Mouse (Mus musculus) neural tube, embryonic 11.5 days (tissue): ENCODE measurements at regions not wholly inside any gene's neighbourhood (a gene's known extent, or its start where the extent isn't known, plus 50 kb on each side); places are given as distances from the start of the nearest gene placed in this dataset.

Experiments
- ATAC-seq: fragments of 200-750 bp; cut with Nextera tagmentation; 2 replicates; pipeline ENCODE4 v1.8.0; 2017; ENCODE audit warnings: moderate number of reproducible peaks, mild to moderate bottlenecking, moderate TSS enrichment, moderate library complexity; ENCODE audit not compliant: insufficient read depth, low FRiP score, low TSS enrichment
- DNase-seq: peaks from one replicate; pipeline ENCODE4 v3.0.0-alpha.2; 2015; ENCODE audit warnings: low spot score
- H3K27ac ChIP-seq: fragments of 300-500 bp; sonication (generic); 2 replicates; pipeline ENCODE4 v1.5.1; 2014; ENCODE audit warnings: low read depth, mild to moderate bottlenecking, low read length
- H3K27me3 ChIP-seq: fragments of 300-500 bp; sonication (generic); 2 replicates; pipeline ENCODE4 v1.6.1; 2014; ENCODE audit warnings: mild to moderate bottlenecking, low read length, mixed read lengths; ENCODE audit not compliant: control insufficient read depth, insufficient read depth
- H3K36me3 ChIP-seq: fragments of 300-500 bp; sonication (generic); 2 replicates; pipeline ENCODE4 v1.6.1; 2014; ENCODE audit warnings: mild to moderate bottlenecking, low read length, moderate library complexity, mixed read lengths; ENCODE audit not compliant: control insufficient read depth, insufficient read depth
- H3K4me1 ChIP-seq: fragments of 300-500 bp; sonication (generic); 2 replicates; pipeline ENCODE4 v1.6.1; 2014; ENCODE audit warnings: low read length, mixed read lengths; ENCODE audit not compliant: control insufficient read depth, insufficient read depth
- H3K4me2 ChIP-seq: fragments of 300-500 bp; sonication (generic); 2 replicates; pipeline ENCODE4 v1.6.1; 2014; ENCODE audit warnings: low read depth, mild to moderate bottlenecking, moderate library complexity
- H3K4me3 ChIP-seq: fragments of 300-500 bp; sonication (generic); 2 replicates; pipeline ENCODE4 v1.5.1; 2014; ENCODE audit warnings: low read depth, low read length
- H3K9ac ChIP-seq: fragments of 300-500 bp; sonication (generic); 2 replicates; pipeline ENCODE4 v1.6.1; 2014; ENCODE audit warnings: mild to moderate bottlenecking, low read length
- H3K9me3 ChIP-seq: fragments of 300-500 bp; sonication (generic); 2 replicates; pipeline ENCODE4 v1.6.1; 2016; ENCODE audit warnings: low read length; ENCODE audit not compliant: control insufficient read depth
- WGBS: fragments of 180-500 bp; shearing (Covaris S2); extraction: QIAGEN DNeasy Blood & Tissue Kit; methylation state at CpG from one replicate; pipeline ENCODE4 v1.1.7; 2014; 5-methylcytosine and 5-hydroxymethylcytosine counted together

GRCm38 (mm10) chr12:9655794-9656193 is 85.9 kb downstream of the Osr1 start:
- no peak overlapping the region for H3K27ac ChIP-seq
- no peak overlapping the region for H3K4me3 ChIP-seq
- no peaks in the 10 kb centered on the region for H3K27me3 ChIP-seq
- H3K36me3 ChIP-seq = no peaks in the 10 kb centered on the region
- H3K9ac ChIP-seq = no peak overlapping the region
- DNase-seq = no peak
- H3K4me2 ChIP-seq = no peak overlapping the region
- no peaks in the 10 kb centered on the region for H3K4me1 ChIP-seq
- WGBS = 46% methylated on average over 1 of the region's 1 CpGs
- no peaks in the 10 kb centered on the region for H3K9me3 ChIP-seq
- no peak for ATAC-seq

DNA sequence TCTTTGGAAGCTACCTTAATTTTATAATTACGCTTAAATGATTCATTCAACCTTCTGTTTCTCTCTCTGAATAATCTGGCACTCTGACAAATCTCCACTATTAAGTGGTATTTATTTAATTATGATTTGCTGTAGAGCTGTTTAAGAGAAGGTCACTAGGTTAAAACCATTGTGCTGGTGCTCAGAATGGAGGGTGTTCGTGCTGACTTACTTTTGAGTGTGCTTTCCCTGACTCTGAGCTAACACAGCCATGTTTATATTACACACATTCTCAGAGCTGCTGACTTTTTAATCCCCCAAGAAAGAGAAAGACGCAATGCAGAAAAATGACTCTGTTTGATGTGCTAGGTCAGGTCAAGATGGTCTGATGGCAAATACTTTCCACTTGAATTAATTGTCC is 86.4 kb downstream of the Osr1 start:
- no peak overlapping the region for H3K9ac ChIP-seq
- WGBS = 71% methylated on average over 3 of the region's 3 CpGs
- no peak for ATAC-seq

GRCm38 (mm10) chr12:9657199-9657766 is 87.4 kb downstream of the Osr1 start:
- Histone ChIP-seq H3K4me2 (no peak overlapping the region), H3K27ac (no peak overlapping the region), H3K9me3 (no peaks in the 10 kb centered on the region), H3K4me3 (no peak overlapping the region), H3K27me3 (no peaks in the 10 kb centered on the region), H3K36me3 (no peaks in the 10 kb centered on the region), H3K9ac (no peak overlapping the region), H3K4me1 (no peaks in the 10 kb centered on the region)
- DNase-seq (no peak), ATAC-seq (no peak)
- WGBS = 55% methylated on average over 8 of the region's 8 CpGs

More for the DNA sequence above, 86.4 kb downstream of the Osr1 start:
- Histone ChIP-seq H3K4me3 (no peak overlapping the region), H3K4me2 (no peak overlapping the region), H3K4me1 (no peaks in the 10 kb centered on the region), H3K36me3 (no peaks in the 10 kb centered on the region), H3K27ac (no peak overlapping the region), H3K9me3 (no peaks in the 10 kb centered on the region), H3K27me3 (no peaks in the 10 kb centered on the region)
- no peak for DNase-seq

DNA sequence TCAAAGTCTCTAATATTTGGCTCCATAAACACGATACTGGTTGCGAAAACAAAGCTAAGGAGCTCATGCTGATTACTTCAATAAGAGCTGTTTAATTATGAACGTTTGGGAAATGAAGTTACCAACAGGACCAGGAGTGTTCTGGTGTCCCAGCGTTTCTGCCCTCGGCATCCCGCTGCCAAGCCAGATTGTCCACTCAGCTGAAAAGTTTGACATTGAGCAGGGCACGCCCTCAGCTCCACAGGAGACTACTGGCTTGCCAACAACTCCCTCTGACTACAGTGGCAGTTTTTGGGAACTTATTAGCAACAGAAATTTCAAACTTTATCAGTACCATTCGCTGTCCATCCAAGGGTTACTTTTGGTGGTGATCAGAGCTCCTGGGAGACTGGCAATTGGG is 87.9 kb downstream of the Osr1 start:
- 76% methylated on average over 8 of the region's 8 CpGs for WGBS
- DNase-seq = no peak

DNA sequence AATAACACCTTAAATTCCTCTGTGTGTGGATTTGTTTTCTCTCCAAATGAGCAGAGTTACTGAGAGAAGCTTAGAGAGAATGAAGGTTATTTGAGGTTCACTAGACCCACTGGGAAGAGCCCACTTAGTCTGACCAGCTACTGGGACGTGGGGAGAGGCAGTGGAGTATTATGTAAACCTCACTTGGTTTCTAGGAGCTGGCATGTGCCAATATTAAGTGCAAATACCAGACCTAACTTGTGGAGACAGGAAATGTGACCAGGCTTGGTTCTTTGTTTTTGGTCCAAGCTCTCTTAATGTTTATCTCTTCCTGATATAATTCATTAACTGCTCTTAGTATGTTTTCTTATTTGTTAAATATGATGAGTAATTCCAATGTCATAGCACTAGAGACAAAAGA is 90.4 kb downstream of the Osr1 start:
- Histone ChIP-seq H3K9ac (no peak overlapping the region), H3K4me3 (no peak overlapping the region), H3K27me3 (no peaks in the 10 kb centered on the region), H3K36me3 (no peaks in the 10 kb centered on the region), H3K27ac (no peak overlapping the region), H3K4me1 (no peaks in the 10 kb centered on the region), H3K9me3 (no peaks in the 10 kb centered on the region), H3K4me2 (no peak overlapping the region)
- no peak for ATAC-seq
- WGBS = 49% methylated on average over 1 of the region's 1 CpGs
- DNase-seq = no peak

More for the DNA sequence above, 87.9 kb downstream of the Osr1 start:
- Histone ChIP-seq H3K27me3 (no peaks in the 10 kb centered on the region), H3K4me1 (no peaks in the 10 kb centered on the region), H3K36me3 (no peaks in the 10 kb centered on the region), H3K27ac (no peak overlapping the region), H3K4me2 (no peak overlapping the region), H3K4me3 (no peak overlapping the region), H3K9me3 (no peaks in the 10 kb centered on the region), H3K9ac (no peak overlapping the region)
- ATAC-seq = no peak

DNA sequence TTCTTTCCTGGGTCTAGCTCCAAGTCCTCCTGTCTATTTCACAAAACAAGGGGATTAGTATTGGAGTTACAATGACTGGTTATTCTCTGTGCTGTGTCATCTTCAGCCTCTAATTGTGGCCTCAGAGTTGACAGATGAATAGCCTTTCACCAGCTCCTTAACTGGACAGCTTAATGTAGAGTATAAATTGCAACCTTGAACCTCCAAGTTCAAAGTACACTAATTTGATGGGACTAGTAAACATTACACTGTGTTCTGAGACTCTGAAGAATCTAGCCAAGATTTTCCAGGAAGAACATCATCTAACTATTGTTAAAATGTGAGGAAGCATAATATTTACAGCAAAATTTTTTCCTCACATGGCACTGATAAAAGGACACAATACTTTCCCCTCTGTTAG is 118.9 kb downstream of the Osr1 start:
- Histone ChIP-seq H3K9me3 (no peaks in the 10 kb centered on the region), H3K27ac (no peak overlapping the region), H3K4me2 (no peak overlapping the region), H3K4me1 (no peaks in the 10 kb centered on the region), H3K9ac (no peak overlapping the region), H3K27me3 (no peaks in the 10 kb centered on the region), H3K4me3 (no peak overlapping the region), H3K36me3 (no peaks in the 10 kb centered on the region)
- DNase-seq (no peak), ATAC-seq (no peak)

DNA sequence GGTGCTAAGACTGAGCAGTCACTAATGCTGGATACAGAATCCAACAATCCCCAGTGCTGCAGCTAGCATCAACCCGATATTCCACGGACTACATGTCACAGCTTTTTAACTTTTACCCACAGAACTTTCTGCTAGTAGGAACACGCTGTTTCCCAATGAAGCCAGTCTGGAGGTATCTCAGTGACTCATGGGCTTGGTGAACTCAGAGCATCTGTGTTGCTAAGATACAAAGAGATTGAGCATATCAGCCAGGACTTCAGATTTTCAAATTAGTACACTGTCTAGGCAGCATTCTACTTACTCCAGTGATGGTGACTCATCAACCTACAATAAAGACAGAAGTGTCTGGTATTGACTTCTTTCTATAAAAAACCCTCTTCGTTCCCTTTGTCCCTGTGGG is 119.6 kb downstream of the Osr1 start:
- Histone ChIP-seq H3K27ac (no peak overlapping the region), H3K36me3 (no peaks in the 10 kb centered on the region), H3K27me3 (no peaks in the 10 kb centered on the region), H3K4me3 (no peak overlapping the region), H3K4me2 (no peak overlapping the region), H3K9ac (no peak overlapping the region), H3K4me1 (no peaks in the 10 kb centered on the region), H3K9me3 (no peaks in the 10 kb centered on the region)
- WGBS = 81% methylated on average over 4 of the region's 4 CpGs
- DNase-seq (no peak), ATAC-seq (no peak)

GRCm38 (mm10) chr12:9732921-9733320 is 163.0 kb downstream of the Osr1 start:
- no peak overlapping the region for H3K9ac ChIP-seq
- H3K4me1 ChIP-seq = no peaks in the 10 kb centered on the region
- no peak for DNase-seq
- H3K36me3 ChIP-seq = no peaks in the 10 kb centered on the region
- H3K27me3 ChIP-seq = no peaks in the 10 kb centered on the region
- no peak for ATAC-seq
- WGBS = 70% methylated on average over 1 of the region's 1 CpGs
- H3K27ac ChIP-seq = no peak overlapping the region
- H3K4me2 ChIP-seq = no peak overlapping the region
- H3K4me3 ChIP-seq = no peak overlapping the region
- no peaks in the 10 kb centered on the region for H3K9me3 ChIP-seq

DNA sequence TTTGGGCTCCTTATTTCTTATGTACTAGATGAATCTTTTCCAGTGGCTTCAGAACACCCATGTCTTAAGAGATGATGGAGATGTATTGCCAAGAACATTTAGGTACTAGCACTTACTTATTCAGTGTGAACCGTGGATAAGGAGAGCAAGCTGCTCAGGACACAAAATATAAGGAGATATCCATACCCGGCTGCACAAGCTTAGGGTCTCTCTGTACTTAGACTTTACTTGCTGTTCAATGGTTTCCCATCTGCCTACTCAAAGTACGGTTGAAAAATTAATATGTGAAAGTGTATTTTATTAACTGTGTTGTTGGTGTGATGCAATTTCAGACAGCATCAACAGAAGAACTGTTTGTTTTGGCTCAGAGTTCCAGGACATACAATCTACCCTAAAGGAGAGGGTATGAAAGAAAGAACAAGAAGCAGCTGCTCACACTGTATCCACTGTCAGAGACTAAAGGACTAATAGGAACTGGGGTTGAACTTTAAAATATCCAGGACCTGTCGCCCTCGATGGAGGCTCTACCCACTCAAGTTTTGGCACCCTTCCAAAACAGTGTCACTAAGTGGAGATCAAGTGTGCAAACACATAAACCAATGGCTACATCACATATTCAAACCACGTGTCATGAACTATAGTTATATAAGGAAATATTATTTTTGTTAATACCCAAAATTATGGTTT is 174.9 kb downstream of the Osr1 start:
- no peak overlapping the region for H3K27ac ChIP-seq
- no peak for DNase-seq
- no peak overlapping the region for H3K4me3 ChIP-seq
- WGBS = 88% methylated on average over 6 of the region's 6 CpGs
- no peaks in the 10 kb centered on the region for H3K36me3 ChIP-seq
- no peak overlapping the region for H3K4me2 ChIP-seq
- no peak overlapping the region for H3K9ac ChIP-seq
- no peak for ATAC-seq
- H3K4me1 ChIP-seq = no peaks in the 10 kb centered on the region
- H3K9me3 ChIP-seq = no peaks in the 10 kb centered on the region
- H3K27me3 ChIP-seq = no peaks in the 10 kb centered on the region
